Mouse (Mus musculus) embryonic fibroblast, embryonic 13.5 days (primary cell): ENCODE data around the gene Camk1g.

Experiments used
- CTCF ChIP-seq: IDR thresholded peaks from 2 replicates; pipeline ENCODE4 v1.5.1; 2011; ENCODE audit warnings: mild to moderate bottlenecking, control low read depth, low read length, moderate library complexity, borderline replicate concordance; ENCODE audit not compliant: insufficient read depth
- POLR2A ChIP-seq: IDR thresholded peaks from 2 replicates; pipeline ENCODE4 v1.6.1; 2011; ENCODE audit warnings: low read depth, mild to moderate bottlenecking, control low read depth, low read length, moderate library complexity

DNA sequence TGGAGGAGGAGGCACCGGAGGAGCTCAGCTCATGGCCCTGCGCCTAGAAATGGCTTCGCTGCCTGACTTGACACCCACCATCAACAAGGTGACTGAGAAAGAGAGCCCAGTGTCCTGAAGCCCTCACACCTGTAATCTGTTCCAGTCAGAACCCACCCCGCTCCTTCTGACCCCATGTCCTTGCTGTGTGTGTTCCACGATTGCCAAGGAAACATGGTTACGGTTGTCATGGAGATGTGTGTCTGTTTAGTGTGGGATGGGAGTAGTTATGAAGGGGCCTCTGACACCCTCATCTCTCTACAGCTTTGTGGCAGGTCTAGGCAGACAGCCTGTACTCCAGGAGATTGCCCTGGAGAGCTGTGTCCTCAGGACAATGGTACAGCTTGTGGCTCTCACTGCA is 35.6 kb downstream of the Camk1g start:
- TF ChIP-seq POLR2A (no peak), CTCF (no peak)
